Mouse (Mus musculus) 3T3-L1 (cell line): Measurements from ENCODE around the gene Ntng1.

Experiments used
- DNase-seq: peaks from one replicate; pipeline ENCODE4 v3.0.0-alpha.2; 2015; ENCODE audit warnings: low read depth, low spot score

Gene Ntng1

DNA sequence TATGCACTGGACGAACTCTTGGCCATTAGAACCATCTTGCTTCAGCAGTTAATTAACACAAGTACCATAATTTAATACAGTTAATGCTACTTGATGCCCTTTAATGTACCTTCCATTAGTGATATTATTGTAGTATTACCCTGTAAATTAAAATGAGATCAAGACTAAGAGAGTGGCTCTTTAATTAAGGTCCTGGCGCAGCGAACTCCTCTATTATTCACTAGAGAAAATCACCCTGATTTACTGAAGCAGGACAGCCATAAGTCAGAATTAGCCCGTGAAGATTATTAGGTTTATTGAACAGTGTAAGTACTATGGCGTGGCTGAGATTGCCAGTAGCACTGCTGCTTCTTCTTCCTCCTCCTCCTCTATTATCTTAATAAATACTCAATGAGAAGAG, 212.8 kb downstream of the Ntng1 start:
- DNase-seq, result no peak

GRCm38 (mm10) chr3:109923788-109924187, 220.0 kb downstream of the Ntng1 start:
- no peak for DNase-seq

DNA sequence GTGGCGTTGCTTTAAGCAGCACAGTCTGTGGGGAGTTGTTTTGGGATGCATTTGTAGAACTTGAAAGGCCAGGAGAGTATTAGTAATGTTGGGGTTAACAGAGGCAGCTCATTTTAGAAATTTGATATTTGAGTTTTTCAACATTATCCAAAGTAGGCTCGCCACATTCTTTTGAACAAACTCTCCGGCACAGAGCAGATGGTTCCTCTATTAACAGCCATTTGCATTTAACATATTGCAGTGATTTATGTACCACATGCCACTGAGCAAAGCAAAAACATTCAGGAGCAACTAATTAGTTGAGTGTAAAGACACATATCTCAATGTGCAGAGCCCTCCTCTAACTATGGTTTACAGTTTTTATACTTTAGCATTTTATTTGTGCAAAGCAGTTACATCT, 224.8 kb downstream of the Ntng1 start:
- no peak for DNase-seq

- DNase-seq, result no peak
Measured at GRCm38 (mm10) chr3:109917926-109918694, 225.7 kb downstream of the Ntng1 start.

DNA sequence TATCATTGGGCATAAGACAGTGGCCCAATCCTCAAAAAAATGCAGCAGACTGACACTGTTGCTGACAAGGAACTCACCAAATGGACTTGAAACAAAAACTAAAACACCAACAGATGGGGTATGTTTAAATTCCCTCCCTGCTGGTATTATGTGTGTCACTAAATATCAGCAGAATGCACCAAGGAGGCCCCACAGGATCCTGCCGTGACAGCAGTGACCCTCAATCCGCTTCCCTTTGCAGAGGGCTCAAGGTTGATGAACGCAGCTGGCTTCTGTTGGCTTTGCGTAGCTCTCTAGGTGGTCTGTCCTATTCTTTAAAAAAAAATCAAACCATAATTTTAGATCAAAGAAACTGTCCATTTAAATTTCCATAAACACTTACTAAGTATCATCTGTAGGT, 226.7 kb downstream of the Ntng1 start:
- DNase-seq, result no peak

- DNase-seq, result no peak
Measured at GRCm38 (mm10) chr3:109914226-109914625, 229.6 kb downstream of the Ntng1 start.

DNA sequence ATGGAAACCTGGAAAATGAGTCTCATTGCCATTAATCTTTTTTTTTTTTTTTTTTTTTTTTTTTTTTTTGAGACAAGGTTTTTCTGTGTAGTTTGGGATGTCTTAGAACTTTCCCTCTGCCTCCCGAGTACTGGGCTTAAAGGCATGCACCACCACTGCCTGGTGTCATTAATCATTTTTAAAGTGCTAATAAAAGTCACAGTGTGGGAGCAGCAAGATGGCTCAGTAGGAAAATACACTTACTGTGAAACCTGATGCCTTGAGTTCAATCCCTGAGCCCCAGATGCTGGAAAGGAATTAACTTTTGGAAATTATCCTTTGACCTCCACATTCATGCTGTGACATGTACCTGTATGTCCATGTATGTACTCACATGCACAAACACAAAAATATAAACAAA, 253.2 kb downstream of the Ntng1 start:
- DNase-seq, result peak; percentile 33

GRCm38 (mm10) chr3:109885672-109886071, 258.1 kb downstream of the Ntng1 start:
- DNase-seq, result no peak

DNA sequence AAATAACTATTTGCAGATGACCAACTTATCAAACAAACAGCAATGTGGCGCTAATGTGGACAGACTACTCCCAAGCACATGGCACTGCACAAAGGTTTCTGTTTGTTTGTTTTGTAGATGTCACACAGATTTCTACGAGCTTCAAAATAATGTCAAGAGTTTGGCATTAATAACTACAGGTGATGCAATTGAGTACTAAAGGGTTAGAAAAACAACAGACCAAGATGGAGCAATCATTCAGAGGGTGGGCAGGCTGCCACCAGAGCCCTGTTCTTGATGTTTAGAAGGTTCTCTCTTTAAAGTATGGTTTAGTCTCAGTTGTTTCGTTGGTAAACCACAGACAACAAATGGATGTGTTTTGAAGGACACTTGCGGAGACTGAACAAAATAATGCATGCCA, 264.8 kb downstream of the Ntng1 start:
- peak; percentile 37 for DNase-seq

DNA sequence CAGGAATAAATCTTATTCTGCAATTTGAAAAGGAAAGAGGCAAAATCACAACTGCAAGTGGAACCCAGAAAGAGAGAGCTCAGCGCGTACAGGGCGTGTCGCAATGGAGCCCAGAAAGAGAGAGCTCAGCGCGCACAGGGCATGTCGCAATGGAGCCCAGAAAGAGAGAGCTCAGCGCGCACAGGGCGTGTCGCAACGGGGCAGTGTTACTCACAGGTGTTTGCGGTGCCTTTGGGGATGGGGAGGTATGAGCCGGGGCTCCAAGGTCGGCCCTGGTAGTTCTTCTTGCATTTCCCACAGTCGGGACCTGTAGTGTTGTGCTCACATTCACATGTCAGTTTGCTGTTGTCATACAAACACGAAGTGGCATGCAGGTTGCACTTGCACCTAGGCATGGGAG, 271.8 kb downstream of the Ntng1 start:
- no peak for DNase-seq

- no peak for DNase-seq
Measured at GRCm38 (mm10) chr3:109858276-109858675, 285.5 kb downstream of the Ntng1 start.

- DNase-seq, result peak; percentile 53
Measured at GRCm38 (mm10) chr3:109854449-109855155, 289.2 kb downstream of the Ntng1 start.

DNA sequence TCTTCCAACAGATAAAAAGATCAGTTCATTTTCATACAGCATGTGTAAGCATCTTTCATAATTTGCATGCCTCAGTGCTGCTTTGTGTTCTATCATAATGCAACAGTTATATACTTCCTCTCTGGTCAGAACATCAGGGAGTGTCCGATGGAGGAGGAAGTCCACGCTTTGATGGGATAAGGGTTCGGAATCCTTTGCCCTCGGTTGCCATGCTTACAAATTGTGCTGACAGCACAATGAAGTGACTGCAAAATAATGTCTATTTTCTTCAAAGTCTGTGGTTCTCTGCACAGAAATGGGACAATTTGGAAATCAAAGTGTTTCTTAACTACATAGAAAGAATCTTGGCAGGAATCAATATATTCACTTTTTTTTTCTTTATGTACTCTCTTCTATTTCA, 297.2 kb downstream of the Ntng1 start:
- no peak for DNase-seq

- DNase-seq, result no peak
Measured at GRCm38 (mm10) chr3:109825806-109826205, 318.0 kb downstream of the Ntng1 start.

GRCm38 (mm10) chr3:109822803-109823474, 320.9 kb downstream of the Ntng1 start:
- DNase-seq, result no peak

- DNase-seq, result no peak
Measured at GRCm38 (mm10) chr3:109818821-109819685, 324.8 kb downstream of the Ntng1 start.

DNA sequence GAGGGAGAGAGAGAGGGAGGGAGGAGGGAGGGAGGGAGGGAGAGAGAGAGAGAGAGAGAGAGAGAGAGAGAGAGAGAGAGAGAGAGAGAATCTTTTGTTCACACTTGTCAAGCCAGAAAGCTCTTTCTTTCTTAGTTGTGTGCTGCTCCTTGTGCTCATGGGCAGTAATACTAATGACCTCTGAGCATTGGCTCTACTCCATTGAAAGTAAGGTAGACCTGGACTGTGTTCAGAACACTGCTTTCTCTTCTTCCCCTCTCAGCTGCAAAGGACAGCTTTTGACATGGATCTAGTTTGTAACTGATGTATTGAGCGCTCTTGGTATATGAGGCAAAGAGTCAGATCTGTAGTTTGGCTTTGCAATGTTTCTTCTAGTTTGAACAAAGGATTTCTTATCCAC, 334.7 kb downstream of the Ntng1 start:
- no peak for DNase-seq

- DNase-seq, result peak; percentile 65
Measured at GRCm38 (mm10) chr3:109807211-109807934, 336.4 kb downstream of the Ntng1 start.

DNA sequence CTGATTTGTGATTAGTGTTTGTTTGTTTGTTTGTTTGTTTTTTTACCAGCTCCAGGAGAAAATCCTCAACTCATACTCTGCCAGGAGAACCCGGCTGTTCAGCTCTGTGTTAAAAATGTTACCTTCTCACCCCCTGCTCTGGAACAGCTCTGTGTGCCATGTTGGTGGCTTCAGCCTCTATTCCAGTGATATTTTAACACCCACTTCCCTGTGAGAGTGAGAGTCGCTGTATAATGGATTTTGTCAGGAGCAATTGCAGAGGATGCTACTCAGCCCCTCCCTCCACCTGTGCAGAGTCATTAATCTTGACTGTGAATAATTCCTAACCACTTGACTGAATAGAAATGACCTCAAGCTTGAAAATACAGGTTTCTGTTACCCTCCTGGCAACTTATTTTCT, 339.7 kb downstream of the Ntng1 start:
- DNase-seq, result no peak

DNA sequence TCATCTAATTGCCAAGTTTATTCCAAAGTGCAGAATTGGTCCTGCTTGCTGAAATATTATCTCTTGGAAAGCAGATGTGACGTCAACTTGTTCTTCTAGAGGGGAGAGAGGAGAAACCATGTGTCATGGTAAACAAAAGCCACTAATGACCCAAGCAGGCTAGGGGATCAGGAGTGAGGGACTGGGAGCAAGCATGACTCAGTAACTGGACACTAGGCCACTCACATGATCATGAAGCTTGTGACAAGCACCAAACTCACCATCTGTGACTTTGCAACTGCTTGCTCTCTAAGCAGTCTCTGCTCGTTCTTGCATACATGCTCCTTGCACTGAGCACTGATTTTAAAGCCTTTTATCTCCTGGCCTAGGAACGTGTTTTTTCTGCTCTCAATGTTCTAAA, 340.2 kb downstream of the Ntng1 start:
- DNase-seq, result peak; percentile 27

GRCm38 (mm10) chr3:109797354-109797753, 346.5 kb downstream of the Ntng1 start:
- no peak for DNase-seq
